Comparison of ENCODE assay signal across 1 mouse cellular context in the genomic region with DNA sequence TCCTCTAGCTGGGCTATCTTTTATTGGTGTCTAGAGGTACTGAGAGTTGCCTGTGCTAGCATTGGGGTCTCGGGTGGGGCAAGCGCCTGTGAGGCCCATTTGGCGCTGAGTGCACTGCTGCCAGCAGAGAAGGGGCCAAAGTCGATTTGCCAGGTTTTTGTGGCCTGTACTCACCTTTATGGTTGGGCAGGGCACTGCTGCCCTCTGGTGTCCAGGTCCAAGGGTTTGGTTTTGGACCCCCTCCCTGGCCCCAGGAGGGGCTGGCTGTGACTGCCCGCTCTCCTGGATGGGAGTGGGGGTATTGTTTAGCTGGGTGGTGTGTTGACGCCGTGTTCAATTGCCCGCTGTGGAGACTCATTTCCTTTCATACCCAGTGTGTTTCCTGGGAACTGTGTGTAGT.
TF ChIP-seq lines count a peak whose summit lies in the region.

No protein-coding gene starts in this region.

TF ChIP-seq in MEL, 35 proteins besides CTCF, POLR2A, EP300 and RAD21:
- TF ChIP-seq MYC (IDR thresholded peaks at IDR 0.05; ENCODE audit: low read depth, low read length) (no peak), ZMIZ1 (IDR thresholded peaks at IDR 0.05; ENCODE audit: low read depth, low read length) (no peak), GATA1 (IDR thresholded peaks at IDR 0.05; ENCODE audit: low read depth, low read length) (no peak), POLR2AphosphoS2 (IDR thresholded peaks at IDR 0.05; ENCODE audit: low read length) (no peak), UBTF (IDR thresholded peaks at IDR 0.05; ENCODE audit: borderline replicate concordance, insufficient read depth, low read depth, low read length) (no peak)
